Mouse (Mus musculus) megakaryocyte, embryonic 14.5 days (primary cell): ENCODE results near the gene Srgap3. TPM values are rescaled to one million over a fixed set of nuclear protein-coding genes. Genes with fewer than 3 reads are reported as not detected.
"Not testable (repeated sequence)": the region's sequence is repeated elsewhere in the genome, so short reads cannot be mapped to it uniquely, and the experiment has no call there.

Experiments used
- H3K27me3 ChIP-seq: replicated peaks from 2 replicates; pipeline ENCODE3; 2012; ENCODE audit warnings: inconsistent platforms
- H3K36me3 ChIP-seq: replicated peaks from 2 replicates; pipeline ENCODE3; 2012; ENCODE audit warnings: low read length, inconsistent platforms, mixed read lengths
- H3K4me1 ChIP-seq: 2 replicates; pipeline ENCODE4 v1.6.1; 2012; ENCODE audit warnings: inconsistent platforms
- H3K4me3 ChIP-seq: replicated peaks from 2 replicates; pipeline ENCODE3; 2012; ENCODE audit warnings: moderate library complexity, mild to moderate bottlenecking, inconsistent platforms
- H3K9me3 ChIP-seq: 2 replicates; pipeline ENCODE4 v1.6.1; 2012; ENCODE audit warnings: inconsistent platforms
- FLI1 ChIP-seq: IDR thresholded peaks from 2 replicates; pipeline ENCODE4 v1.6.1; 2012; ENCODE audit warnings: low read length, inconsistent platforms, mixed read lengths
- GATA1 ChIP-seq: IDR thresholded peaks from 3 replicates; pipeline ENCODE4 v1.6.1; 2012; ENCODE audit warnings: mixed read lengths, low read length, inconsistent platforms, borderline replicate concordance
- polyA plus RNA-seq: library from polyadenylated mRNA; stranded (reverse); fragments of >175 nt; gene quantifications from 2 replicates; pipeline ENCODE4 v1.2.3, GENCODE M21; 2012; ENCODE audit warnings: low replicate concordance; ENCODE audit not compliant: insufficient read depth

Gene Srgap3
- polyA plus RNA-seq, 1 experiment = 8.3 TPM

- no peaks in the 10 kb centered on the region for H3K27me3 ChIP-seq
- H3K4me1 ChIP-seq = peaks cover 96% of the 10 kb centered on the region
- no peaks in the 10 kb centered on the region for H3K9me3 ChIP-seq
- peak overlapping the region; percentile 56 for H3K4me3 ChIP-seq
- TF ChIP-seq FLI1 (no peak), GATA1 (no peak)
- peaks cover 54% of the 10 kb centered on the region for H3K36me3 ChIP-seq
Observed at GRCm38 (mm10) chr6:112862465-112862864, 84.6 kb downstream of the Srgap3 start.

GRCm38 (mm10) chr6:112861351-112862297, 85.4 kb downstream of the Srgap3 start:
- Histone ChIP-seq H3K27me3 (no peaks in the 10 kb centered on the region), H3K36me3 (peaks cover 48% of the 10 kb centered on the region), H3K4me1 (peaks cover 96% of the 10 kb centered on the region), H3K4me3 (peak overlapping the region; percentile 81), H3K9me3 (no peaks in the 10 kb centered on the region)
- TF ChIP-seq FLI1 = no peak
- TF ChIP-seq GATA1 = no peak

- H3K36me3 ChIP-seq = peaks cover 44% of the 10 kb centered on the region
- H3K4me1 ChIP-seq = peaks cover 96% of the 10 kb centered on the region
- H3K9me3 ChIP-seq, H3K4me3 ChIP-seq, H3K27me3 ChIP-seq: not testable (repeated sequence)
Observed at GRCm38 (mm10) chr6:112860290-112860689, 86.8 kb downstream of the Srgap3 start.

GRCm38 (mm10) chr6:112857057-112857456, 90.0 kb downstream of the Srgap3 start:
- no peaks in the 10 kb centered on the region for H3K9me3 ChIP-seq
- TF ChIP-seq GATA1 = no peak
- no peak for TF ChIP-seq FLI1
- peaks cover 21% of the 10 kb centered on the region for H3K36me3 ChIP-seq
- H3K4me1 ChIP-seq = peaks cover 96% of the 10 kb centered on the region
- H3K4me3 ChIP-seq = no peak overlapping the region
- H3K27me3 ChIP-seq = no peaks in the 10 kb centered on the region

- Histone ChIP-seq H3K4me1 (peaks cover 96% of the 10 kb centered on the region), H3K27me3 (no peaks in the 10 kb centered on the region), H3K36me3 (peaks cover 30% of the 10 kb centered on the region), H3K4me3 (no peak overlapping the region), H3K9me3 (no peaks in the 10 kb centered on the region)
- TF ChIP-seq GATA1 = no peak
- TF ChIP-seq FLI1 = no peak
Observed at GRCm38 (mm10) chr6:112855183-112855582, 91.9 kb downstream of the Srgap3 start.

GRCm38 (mm10) chr6:112852261-112853235, 94.5 kb downstream of the Srgap3 start:
- H3K4me3 ChIP-seq = peak overlapping the region; percentile 53
- no peaks in the 10 kb centered on the region for H3K9me3 ChIP-seq
- TF ChIP-seq FLI1 (no peak), GATA1 (no peak)
- H3K36me3 ChIP-seq = peaks cover 49% of the 10 kb centered on the region
- no peaks in the 10 kb centered on the region for H3K27me3 ChIP-seq
- peaks cover 100% of the 10 kb centered on the region for H3K4me1 ChIP-seq

GRCm38 (mm10) chr6:112850745-112851144, 96.3 kb downstream of the Srgap3 start:
- H3K4me1 ChIP-seq = peaks cover 96% of the 10 kb centered on the region
- peak overlapping the region; percentile 55 for H3K4me3 ChIP-seq
- TF ChIP-seq GATA1 (no peak), FLI1 (no peak)
- no peaks in the 10 kb centered on the region for H3K9me3 ChIP-seq
- H3K36me3 ChIP-seq = peaks cover 53% of the 10 kb centered on the region
- H3K27me3 ChIP-seq = no peaks in the 10 kb centered on the region

GRCm38 (mm10) chr6:112848629-112849180, 98.4 kb downstream of the Srgap3 start:
- H3K4me3 ChIP-seq = peak overlapping the region; percentile 30
- no peaks in the 10 kb centered on the region for H3K27me3 ChIP-seq
- H3K4me1 ChIP-seq = peaks cover 92% of the 10 kb centered on the region
- no peaks in the 10 kb centered on the region for H3K9me3 ChIP-seq
- peaks cover 71% of the 10 kb centered on the region for H3K36me3 ChIP-seq
- TF ChIP-seq GATA1 = no peak
- no peak for TF ChIP-seq FLI1

- TF ChIP-seq FLI1 = no peak
- H3K27me3 ChIP-seq = no peaks in the 10 kb centered on the region
- H3K9me3 ChIP-seq = no peaks in the 10 kb centered on the region
- H3K4me1 ChIP-seq = peaks cover 88% of the 10 kb centered on the region
- peaks cover 79% of the 10 kb centered on the region for H3K36me3 ChIP-seq
- no peak overlapping the region for H3K4me3 ChIP-seq
Observed at GRCm38 (mm10) chr6:112846863-112847262, 100.2 kb downstream of the Srgap3 start.

GRCm38 (mm10) chr6:112842426-112842825, 104.6 kb downstream of the Srgap3 start:
- Histone ChIP-seq H3K4me3 (no peak overlapping the region), H3K27me3 (no peaks in the 10 kb centered on the region), H3K9me3 (no peaks in the 10 kb centered on the region), H3K36me3 (peaks cover 71% of the 10 kb centered on the region), H3K4me1 (peaks cover 84% of the 10 kb centered on the region)
- TF ChIP-seq FLI1 (no peak), GATA1 (no peak)
